Mouse (Mus musculus) hindbrain, embryonic 15.5 days (tissue): ENCODE data around the gene Isyna1. TPM values are rescaled to one million over a fixed set of nuclear protein-coding genes. Genes with fewer than 3 reads are reported as not detected.

Experiments used
- ATAC-seq: fragments of 200-750 bp; cut with Nextera tagmentation; 2 replicates; pipeline ENCODE4 v1.8.0; 2017; ENCODE audit warnings: low read depth, moderate number of reproducible peaks, moderate TSS enrichment; ENCODE audit not compliant: low FRiP score
- H3K27ac ChIP-seq: fragments of 300-500 bp; sonication (generic); replicated peaks from 2 replicates; pipeline ENCODE4 v1.5.1; 2015; ENCODE audit warnings: mild to moderate bottlenecking, inconsistent platforms
- H3K27me3 ChIP-seq: fragments of 300-500 bp; sonication (generic); 2 replicates; pipeline ENCODE4 v1.6.1; 2015; ENCODE audit warnings: control low read depth, inconsistent platforms
- H3K36me3 ChIP-seq: fragments of 300-500 bp; sonication (generic); 2 replicates; pipeline ENCODE4 v1.6.1; 2015; ENCODE audit warnings: control low read depth, inconsistent platforms
- H3K4me1 ChIP-seq: fragments of 300-500 bp; sonication (generic); replicated peaks from 2 replicates; pipeline ENCODE4 v1.6.1; 2015; ENCODE audit warnings: control low read depth, inconsistent platforms
- H3K4me2 ChIP-seq: fragments of 300-500 bp; sonication (generic); 2 replicates; pipeline ENCODE4 v1.6.1; 2015; ENCODE audit warnings: moderate library complexity, mild to moderate bottlenecking, inconsistent platforms
- H3K4me3 ChIP-seq: fragments of 300-500 bp; sonication (generic); 2 replicates; pipeline ENCODE4 v1.5.1; 2015; ENCODE audit warnings: mild to moderate bottlenecking, inconsistent platforms
- H3K9ac ChIP-seq: fragments of 300-500 bp; sonication (generic); 2 replicates; pipeline ENCODE4 v1.6.1; 2015; ENCODE audit warnings: inconsistent platforms
- H3K9me3 ChIP-seq: fragments of 300-500 bp; sonication (generic); 2 replicates; pipeline ENCODE4 v1.6.1; 2016; ENCODE audit warnings: control low read depth, inconsistent platforms
- WGBS: fragments of 180-500 bp; shearing (Covaris S2); methylation state at CpG from one replicate; pipeline ENCODE4 v1.1.7; 2015; 5-methylcytosine and 5-hydroxymethylcytosine counted together
- polyA plus RNA-seq: library from polyadenylated mRNA; unstranded; fragments of >200 nt; fragmentation: Nextera tagmentation; extraction: Ambion mirVana; gene quantifications from 2 replicates; pipeline ENCODE4 v1.2.1, GENCODE M21; 2015

Gene Isyna1
- polyA plus RNA-seq, 1 experiment from 2014 or later, result 152 TPM

- Histone ChIP-seq H3K36me3 (0 out of 2 replicates have a peak, but pooled peaks cover 3% of the 10 kb centered on the region), H3K27me3 (no peaks in the 10 kb centered on the region), H3K9ac (peak overlapping the region; percentile 83), H3K27ac (no peak overlapping the region), H3K4me1 (peaks cover 73% of the 10 kb centered on the region), H3K9me3 (no peaks in the 10 kb centered on the region), H3K4me3 (peak overlapping the region; percentile 84), H3K4me2 (peak overlapping the region; percentile 83)
- 63% methylated on average over 18 of the region's 18 CpGs for WGBS
- ATAC-seq, result no peak
These were observed 12.8 kb downstream of the Isyna1 start for GRCm38 (mm10) chr8:70606780-70607602.

- no peaks in the 10 kb centered on the region for H3K9me3 ChIP-seq
- no peak for ATAC-seq
- H3K4me2 ChIP-seq, result peak overlapping the region; percentile 83
- H3K27me3 ChIP-seq, result no peaks in the 10 kb centered on the region
- peak overlapping the region; percentile 83 for H3K9ac ChIP-seq
- H3K27ac ChIP-seq, result 0 out of 2 replicates have a peak overlapping the region, but pooled peaks have one; percentile 83
- H3K36me3 ChIP-seq, result 0 out of 2 replicates have a peak, but pooled peaks cover 3% of the 10 kb centered on the region
- peak overlapping the region; percentile 84 for H3K4me3 ChIP-seq
- WGBS, result 34% methylated on average over 6 of the region's 6 CpGs
- peaks cover 67% of the 10 kb centered on the region for H3K4me1 ChIP-seq
These were observed 13.4 kb downstream of the Isyna1 start for GRCm38 (mm10) chr8:70607603-70607897.

- 1% methylated on average over 84 of the region's 84 CpGs for WGBS
- Histone ChIP-seq H3K4me2 (peak overlapping the region; percentile 83), H3K27ac (peak overlapping the region; percentile 83)
These were observed 13.9 kb downstream of the Isyna1 start for GRCm38 (mm10) chr8:70607898-70608748.

GRCm38 (mm10) chr8:70608749-70609367 lies 14.7 kb downstream of the Isyna1 start, which contains the start of gene Ssbp4:
Ssbp4 (minus strand) TSS chr8:70608872.
- Histone ChIP-seq H3K4me1 (peaks cover 66% of the 10 kb centered on the region), H3K4me3 (peak within 1 kb of the TSS; percentile 84), H3K27me3 (no peaks in the 10 kb centered on the region), H3K27ac (peak within 1 kb of the TSS; percentile 83), H3K4me2 (peak within 1 kb of the TSS; percentile 83), H3K9ac (peak within 1 kb of the TSS; percentile 83), H3K9me3 (no peaks in the 10 kb centered on the region), H3K36me3 (no peaks in the 10 kb centered on the region)
- ATAC-seq, result peak; percentile 9
- WGBS, result 6% methylated on average over 26 of the region's 26 CpGs

More at GRCm38 (mm10) chr8:70607898-70608748, 13.9 kb downstream of the Isyna1 start:
- peaks cover 66% of the 10 kb centered on the region for H3K4me1 ChIP-seq
- peak overlapping the region; percentile 83 for H3K9ac ChIP-seq
- H3K27me3 ChIP-seq, result no peaks in the 10 kb centered on the region
- peak; percentile 15; the same call in 1 of the 2 replicates for ATAC-seq
- H3K4me3 ChIP-seq, result peak overlapping the region; percentile 84
- H3K9me3 ChIP-seq, result no peaks in the 10 kb centered on the region
- no peaks in the 10 kb centered on the region for H3K36me3 ChIP-seq

DNA sequence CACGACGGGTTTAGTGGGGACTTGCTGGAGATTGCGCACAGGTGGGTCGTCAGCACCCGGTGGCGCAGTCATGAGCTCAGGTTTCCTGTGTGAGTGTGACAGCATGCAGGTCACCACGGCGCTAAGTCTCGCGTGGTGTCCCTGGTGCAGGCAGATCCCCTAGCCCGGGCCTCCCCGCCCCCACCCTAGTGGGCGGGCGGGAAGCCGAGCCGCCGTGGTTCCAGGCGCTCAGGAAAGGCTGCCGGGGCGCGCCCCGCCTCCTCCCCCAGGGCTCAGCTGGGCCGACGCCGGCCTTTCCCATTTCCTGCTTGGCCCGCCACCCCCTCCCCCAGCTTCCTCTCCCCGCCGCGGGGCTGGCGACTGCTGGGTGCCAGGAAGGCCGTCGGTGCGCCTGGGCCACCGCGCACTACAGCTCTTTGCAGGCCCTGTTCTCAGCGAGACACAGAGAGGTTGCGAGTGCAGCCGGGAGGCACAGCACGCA lies 15.2 kb downstream of the Isyna1 start:
- Histone ChIP-seq H3K27me3 (no peaks in the 10 kb centered on the region), H3K36me3 (no peaks in the 10 kb centered on the region), H3K9ac (peak overlapping the region; percentile 36), H3K27ac (peak overlapping the region; percentile 83), H3K4me1 (peaks cover 64% of the 10 kb centered on the region), H3K4me3 (peak overlapping the region; percentile 37), H3K4me2 (peak overlapping the region; percentile 83), H3K9me3 (no peaks in the 10 kb centered on the region)
- under 1% methylated on average over 33 of the region's 39 CpGs for WGBS
- ATAC-seq, result peak; percentile 47

- Histone ChIP-seq H3K9me3 (no peaks in the 10 kb centered on the region), H3K9ac (peak overlapping the region; percentile 36), H3K27ac (peak overlapping the region; percentile 83), H3K4me2 (peak overlapping the region; percentile 83), H3K4me1 (peaks cover 58% of the 10 kb centered on the region), H3K36me3 (no peaks in the 10 kb centered on the region), H3K4me3 (peak overlapping the region; percentile 37), H3K27me3 (no peaks in the 10 kb centered on the region)
- ATAC-seq, result peak; percentile 31; the same call in 1 of the 2 replicates
- under 1% methylated on average over 41 of the region's 45 CpGs for WGBS
These were observed 15.9 kb downstream of the Isyna1 start for GRCm38 (mm10) chr8:70609849-70610795.

GRCm38 (mm10) chr8:70610796-70611771 lies 16.9 kb downstream of the Isyna1 start:
- WGBS, result under 1% methylated on average over 54 of the region's 54 CpGs
- no peaks in the 10 kb centered on the region for H3K36me3 ChIP-seq
- no peaks in the 10 kb centered on the region for H3K9me3 ChIP-seq
- peak overlapping the region; percentile 42 for H3K9ac ChIP-seq
- peak overlapping the region; percentile 83 for H3K4me2 ChIP-seq
- peak overlapping the region; percentile 83 for H3K27ac ChIP-seq
- no peaks in the 10 kb centered on the region for H3K27me3 ChIP-seq
- peak overlapping the region; percentile 37 for H3K4me3 ChIP-seq
- peaks cover 52% of the 10 kb centered on the region for H3K4me1 ChIP-seq
- ATAC-seq, result no peak

- Histone ChIP-seq H3K9ac (peak overlapping the region; percentile 42), H3K27ac (peak overlapping the region; percentile 65), H3K9me3 (no peaks in the 10 kb centered on the region), H3K4me3 (peak overlapping the region; percentile 37), H3K4me1 (peaks cover 44% of the 10 kb centered on the region), H3K27me3 (no peaks in the 10 kb centered on the region), H3K36me3 (no peaks in the 10 kb centered on the region), H3K4me2 (peak overlapping the region; percentile 83)
- ATAC-seq, result no peak
- 0% methylated on average over 6 of the region's 6 CpGs for WGBS
These were observed 17.7 kb downstream of the Isyna1 start for GRCm38 (mm10) chr8:70611849-70612248.

- Histone ChIP-seq H3K9ac (no peak overlapping the region), H3K36me3 (no peaks in the 10 kb centered on the region), H3K27me3 (no peaks in the 10 kb centered on the region), H3K4me3 (no peak overlapping the region), H3K27ac (no peak overlapping the region), H3K4me1 (peaks cover 29% of the 10 kb centered on the region), H3K4me2 (no peak overlapping the region), H3K9me3 (no peaks in the 10 kb centered on the region)
- WGBS, result 12% methylated on average over 1 of the region's 1 CpGs
- ATAC-seq, result no peak
These were observed 19.6 kb downstream of the Isyna1 start for GRCm38 (mm10) chr8:70613763-70614162.

DNA sequence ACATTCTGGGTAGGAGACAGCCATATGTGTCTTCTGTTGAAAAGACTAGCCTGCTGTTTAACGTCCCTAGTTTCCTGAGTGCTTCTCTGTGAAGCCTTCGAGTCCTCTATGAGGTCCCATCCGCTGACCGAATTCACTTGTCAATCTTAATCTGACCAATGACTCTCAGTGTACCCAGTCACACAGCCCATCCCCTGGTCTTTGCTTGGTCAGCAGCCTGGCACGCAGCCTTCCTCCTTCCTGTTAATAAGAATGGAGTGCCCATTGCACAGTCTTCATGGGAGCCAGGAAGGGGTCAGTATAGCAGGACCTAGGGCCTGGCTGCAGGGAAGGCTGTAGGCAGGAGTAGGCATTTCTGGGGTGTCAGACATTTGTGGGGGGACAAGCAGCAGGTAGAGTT lies 20.3 kb downstream of the Isyna1 start:
- Histone ChIP-seq H3K4me3 (no peak overlapping the region), H3K4me1 (peaks cover 22% of the 10 kb centered on the region), H3K4me2 (no peak overlapping the region), H3K9me3 (no peaks in the 10 kb centered on the region), H3K27ac (no peak overlapping the region), H3K9ac (no peak overlapping the region), H3K36me3 (no peaks in the 10 kb centered on the region), H3K27me3 (no peaks in the 10 kb centered on the region)
- no peak for ATAC-seq
- WGBS, result 65% methylated on average over 5 of the region's 5 CpGs
